Mouse (Mus musculus) heart, adult 2 months (tissue): ENCODE measurements at regions not wholly inside any gene's neighbourhood (a gene's known extent, or its start where the extent isn't known, plus 50 kb on each side); places are given as distances from the start of the nearest gene placed in this dataset.

ENCODE experiments used
- DNase-seq, 2 experiments: peaks; one replicate each; pipeline ENCODE4 v3.0.0; 2021
- H3K27ac ChIP-seq: fragments of 200-600 bp; 2 replicates; pipeline ENCODE4 v1.8.1; 2022
- H3K27me3 ChIP-seq: fragments of 200-500 bp; 2 replicates; pipeline ENCODE4 v1.6.1; 2012; ENCODE audit warnings: mild to moderate bottlenecking, low read length, inconsistent platforms, mixed read lengths; ENCODE audit not compliant: control insufficient read depth, insufficient read depth
- H3K36me3 ChIP-seq: fragments of 200-500 bp; 2 replicates; pipeline ENCODE4 v1.6.1; 2012; ENCODE audit warnings: low read length, inconsistent platforms; ENCODE audit not compliant: control insufficient read depth, insufficient read depth
- H3K4me1 ChIP-seq: fragments of 200-500 bp; 2 replicates; pipeline ENCODE4 v1.6.1; 2011; ENCODE audit warnings: low read length; ENCODE audit not compliant: control insufficient read depth, insufficient read depth
- H3K4me3 ChIP-seq: fragments of 200-600 bp; 2 replicates; pipeline ENCODE4 v1.8.1; 2022
- H3K79me2 ChIP-seq: fragments of 200-500 bp; replicated peaks from 2 replicates; pipeline ENCODE4 v1.6.1; 2012; ENCODE audit warnings: mild to moderate bottlenecking, inconsistent platforms, low read length, moderate library complexity, mixed read lengths; ENCODE audit not compliant: control insufficient read depth, insufficient read depth
- H3K9ac ChIP-seq: fragments of 200-500 bp; 2 replicates; pipeline ENCODE4 v1.6.1; 2012; ENCODE audit warnings: low read depth, mild to moderate bottlenecking, control low read depth, inconsistent platforms, low read length, mixed read lengths
- CTCF ChIP-seq: fragments of 200-600 bp; IDR thresholded peaks from 2 replicates; pipeline ENCODE4 v1.8.1; 2022; ENCODE audit warnings: antibody characterized with exemption, mild to moderate bottlenecking, moderate library complexity
- EP300 ChIP-seq: fragments of 200-500 bp; IDR thresholded peaks from 2 replicates; pipeline ENCODE4 v1.6.1; 2011; ENCODE audit warnings: low read depth, low read length, control low read depth; ENCODE audit not compliant: insufficient read depth
- POLR2A ChIP-seq: fragments of 200-500 bp; IDR thresholded peaks from 2 replicates; pipeline ENCODE4 v1.6.1; 2011; ENCODE audit warnings: mild to moderate bottlenecking, low read depth, low read length, control low read depth; ENCODE audit not compliant: insufficient read depth
- WGBS: fragments of 180-500 bp; shearing (Covaris S2); methylation state at CpG from one replicate; pipeline ENCODE4 v1.1.7; 2018; 5-methylcytosine and 5-hydroxymethylcytosine counted together
- intact Hi-C: fragments of 180-260 bp; cut with DNase I; formaldehyde crosslinking; loops from one replicate; pipeline ENCODE4 v1.15.1; 2025

GRCm38 (mm10) chr3:39987710-39988109, 543.4 kb upstream of the Intu start:
- intact Hi-C loops: no loop called here

GRCm38 (mm10) chr3:39998628-39999027, 532.5 kb upstream of the Intu start:
- no peak overlapping the region for H3K27ac ChIP-seq
- no peaks in the 10 kb centered on the region for H3K79me2 ChIP-seq
- WGBS: 49% methylated on average over 5 of the region's 5 CpGs
- no peak overlapping the region for H3K4me3 ChIP-seq
- no peaks in the 10 kb centered on the region for H3K4me1 ChIP-seq
- intact Hi-C loops: loop anchor here (5.0 kb wide), 1 partner anchor 1116 kb away; no protein-coding TSS in a partner anchor
- no peaks in the 10 kb centered on the region for H3K27me3 ChIP-seq
- no peak overlapping the region for H3K9ac ChIP-seq
- TF ChIP-seq CTCF: peak; percentile 73
- no peak for TF ChIP-seq EP300
- no peaks in the 10 kb centered on the region for H3K36me3 ChIP-seq
- DNase-seq: no peak

More at GRCm38 (mm10) chr3:39987710-39988109, 543.4 kb upstream of the Intu start:
- no peak for DNase-seq
- H3K27me3 ChIP-seq: no peaks in the 10 kb centered on the region
- no peak overlapping the region for H3K27ac ChIP-seq
- H3K4me1 ChIP-seq: no peaks in the 10 kb centered on the region
- H3K9ac ChIP-seq: no peak overlapping the region
- WGBS: 77% methylated on average over 1 of the region's 1 CpGs
- H3K36me3 ChIP-seq: no peaks in the 10 kb centered on the region
- no peak overlapping the region for H3K4me3 ChIP-seq
- TF ChIP-seq POLR2A: no peak
- TF ChIP-seq EP300: no peak
- TF ChIP-seq CTCF: no peak
- no peaks in the 10 kb centered on the region for H3K79me2 ChIP-seq

- H3K79me2 ChIP-seq: no peaks in the 10 kb centered on the region
- H3K27me3 ChIP-seq: no peaks in the 10 kb centered on the region
- WGBS: 92% methylated on average over 1 of the region's 1 CpGs
- no peak for TF ChIP-seq EP300
- no peak for TF ChIP-seq POLR2A
- no peak for TF ChIP-seq CTCF
- intact Hi-C loops: loop anchor here (5.0 kb wide), 1 partner anchor 1118 kb away; no protein-coding TSS in a partner anchor
- DNase-seq: no peak
- no peaks in the 10 kb centered on the region for H3K36me3 ChIP-seq
- no peaks in the 10 kb centered on the region for H3K4me1 ChIP-seq
- no peak overlapping the region for H3K27ac ChIP-seq
- H3K9ac ChIP-seq: no peak overlapping the region
- H3K4me3 ChIP-seq: no peak overlapping the region
Observed at GRCm38 (mm10) chr3:39999846-40000245, 531.2 kb upstream of the Intu start.

- Histone ChIP-seq H3K36me3 (no peaks in the 10 kb centered on the region), H3K9ac (no peak overlapping the region), H3K4me3 (no peak overlapping the region), H3K4me1 (no peaks in the 10 kb centered on the region), H3K27me3 (no peaks in the 10 kb centered on the region), H3K79me2 (no peaks in the 10 kb centered on the region), H3K27ac (no peak overlapping the region)
- 65% methylated on average over 3 of the region's 3 CpGs for WGBS
- no peak for DNase-seq
- intact Hi-C loops: no loop called here
- TF ChIP-seq EP300 (no peak), POLR2A (no peak), CTCF (no peak)
Observed at GRCm38 (mm10) chr3:40002838-40003237, 528.2 kb upstream of the Intu start.

GRCm38 (mm10) chr3:40010051-40010450, 521.0 kb upstream of the Intu start:
- Histone ChIP-seq H3K27me3 (no peaks in the 10 kb centered on the region), H3K9ac (no peak overlapping the region), H3K4me3 (no peak overlapping the region), H3K36me3 (no peaks in the 10 kb centered on the region), H3K79me2 (no peaks in the 10 kb centered on the region), H3K27ac (no peak overlapping the region), H3K4me1 (no peaks in the 10 kb centered on the region)
- DNase-seq: no peak
- no peak for TF ChIP-seq POLR2A
- no peak for TF ChIP-seq CTCF
- TF ChIP-seq EP300: no peak
- intact Hi-C loops: no loop called here
- WGBS: 72% methylated on average over 5 of the region's 5 CpGs

GRCm38 (mm10) chr3:40021682-40022081, 509.4 kb upstream of the Intu start:
- TF ChIP-seq CTCF (no peak), POLR2A (no peak), EP300 (no peak)
- no peaks in the 10 kb centered on the region for H3K36me3 ChIP-seq
- H3K9ac ChIP-seq: no peak overlapping the region
- no peaks in the 10 kb centered on the region for H3K79me2 ChIP-seq
- H3K4me1 ChIP-seq: no peaks in the 10 kb centered on the region
- no peaks in the 10 kb centered on the region for H3K27me3 ChIP-seq
- DNase-seq: no peak
- no peak overlapping the region for H3K27ac ChIP-seq
- WGBS: 53% methylated on average over 2 of the region's 2 CpGs
- H3K4me3 ChIP-seq: no peak overlapping the region
- intact Hi-C loops: no loop called here
